Mouse (Mus musculus): ENCODE results near the gene Irs3. TPM values are rescaled to one million over a fixed set of nuclear protein-coding genes. Genes with fewer than 3 reads are reported as not detected.
A peak's percentile ranks its signal among the peaks of the same experiment; 100 is the strongest.
"Not testable (repeated sequence)": the region's sequence is repeated elsewhere in the genome, so short reads cannot be mapped to it uniquely, and the experiment has no call there.

The Irs3 gene
- total RNA-seq, 4 experiments from 2014 or later, result 0.30 to 0.94 (median 0.56) TPM

GRCm38 (mm10) chr5:137623937-137624530, 21.5 kb downstream of the Irs3 start:
- no peak for DNase-seq (ENCODE audit: low spot score)

DNA sequence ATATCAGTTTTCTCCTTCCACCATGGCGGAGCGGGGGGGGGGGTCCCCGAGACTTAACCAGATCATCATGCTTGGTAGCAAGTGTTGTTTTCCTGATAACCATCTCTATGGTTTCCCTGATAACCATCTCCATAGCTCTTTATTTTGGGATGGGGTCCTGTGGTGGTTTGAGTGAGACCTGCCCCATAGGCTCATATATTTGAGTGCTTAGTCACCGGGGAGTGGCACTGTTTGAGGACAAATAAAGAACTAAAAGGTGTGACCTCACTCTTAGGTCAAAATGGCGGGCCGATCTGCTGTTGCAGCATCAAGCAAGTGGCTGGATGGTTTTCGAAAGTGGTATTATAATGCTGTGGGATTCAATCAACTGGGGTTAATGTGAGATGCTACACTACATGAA, 30.2 kb downstream of the Irs3 start:
- no peak for DNase-seq (ENCODE audit: low spot score)

- DNase-seq (ENCODE audit: low spot score), result not testable (repeated sequence)
Observed at GRCm38 (mm10) chr5:137614921-137615320, 30.6 kb downstream of the Irs3 start.

DNA sequence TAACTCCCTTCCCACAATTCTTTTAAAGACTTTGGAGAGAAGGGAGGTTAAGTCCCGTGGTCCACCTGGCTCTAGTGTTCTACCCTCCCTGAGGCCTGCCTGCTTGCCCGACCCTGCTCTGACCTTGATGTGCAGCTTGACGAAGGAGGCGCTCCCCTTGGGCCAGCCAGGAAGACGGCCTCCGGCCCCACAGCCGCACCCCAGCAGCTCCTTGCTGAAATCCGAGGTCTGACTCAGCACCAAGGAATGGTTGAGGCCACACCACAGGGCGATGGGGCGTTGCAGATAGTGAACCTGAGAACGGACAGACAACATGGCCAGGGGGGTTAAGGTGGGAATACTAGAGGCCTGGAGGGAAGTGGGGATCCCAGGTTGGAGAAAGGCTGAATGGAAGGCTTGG, 32.0 kb downstream of the Irs3 start, which contains the start of gene Pcolce:
Gene Pcolce, minus strand, starts transcription at position 235 of the 400 bp plus-strand sequence.
- no peak for DNase-seq (ENCODE audit: low spot score)

DNA sequence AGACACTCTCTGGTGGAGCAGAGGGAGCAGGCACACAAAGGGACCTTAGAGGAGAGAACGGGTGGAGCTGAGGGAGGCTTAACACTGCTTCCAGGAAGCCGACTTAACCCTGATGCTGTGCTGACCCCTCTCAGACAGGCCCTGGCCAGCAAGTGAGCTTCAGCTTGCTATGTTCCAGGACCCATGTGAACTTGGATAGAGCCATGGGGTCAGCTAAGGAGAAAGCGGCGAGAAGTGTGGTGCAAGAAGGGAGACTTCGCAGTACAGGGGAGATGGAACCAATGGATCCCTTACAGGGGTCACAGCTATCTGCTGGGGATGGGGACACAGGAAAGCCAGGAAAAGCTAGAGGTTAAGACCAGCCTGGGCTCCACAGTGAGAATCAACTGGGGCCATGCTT, 32.4 kb downstream of the Irs3 start:
- peak; percentile 35 for DNase-seq (ENCODE audit: low spot score)

DNA sequence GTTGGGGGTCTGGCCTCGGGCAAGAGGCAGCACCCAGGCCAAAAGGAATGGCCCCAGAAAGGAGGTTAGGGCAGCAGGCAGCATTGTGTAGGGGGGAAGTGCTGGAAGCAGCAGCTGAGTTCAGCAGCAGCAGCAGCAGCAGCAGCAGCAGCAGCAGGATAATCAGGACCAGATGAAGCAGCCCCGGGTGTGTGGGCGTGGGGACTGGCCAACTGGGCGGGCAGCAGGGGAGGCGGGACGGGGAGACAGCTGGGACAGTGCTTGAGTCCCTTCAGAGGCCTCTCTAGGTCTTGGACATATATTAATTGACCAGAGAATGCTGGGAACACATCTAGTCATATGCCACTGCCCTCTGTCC, 34.3 kb downstream of the Irs3 start:
- peak; percentile 72 for DNase-seq (ENCODE audit: low spot score)

- peak; percentile 79 for DNase-seq (ENCODE audit: low spot score)
Observed at GRCm38 (mm10) chr5:137610548-137611244, 34.8 kb downstream of the Irs3 start.

DNA sequence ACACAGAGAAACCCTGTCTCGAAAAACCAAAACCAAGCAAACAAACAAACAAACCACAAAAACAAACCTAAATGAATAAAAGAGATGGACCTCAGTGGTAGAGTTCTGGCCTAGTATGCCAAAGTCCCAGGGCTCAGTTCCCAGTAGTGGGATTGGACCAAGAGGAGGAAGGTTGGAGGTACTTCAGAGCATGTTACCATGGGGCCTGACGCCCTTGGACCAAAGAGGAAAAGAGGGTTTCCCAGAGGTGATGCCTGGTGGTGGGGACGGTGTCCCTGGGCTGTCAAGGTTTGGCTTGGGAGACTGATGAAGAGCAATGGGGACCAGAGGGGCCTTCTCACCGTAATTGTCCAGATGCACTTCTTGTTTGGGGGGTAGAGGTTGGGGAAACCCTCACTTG, 35.5 kb downstream of the Irs3 start:
- DNase-seq (ENCODE audit: low spot score), result no peak

DNA sequence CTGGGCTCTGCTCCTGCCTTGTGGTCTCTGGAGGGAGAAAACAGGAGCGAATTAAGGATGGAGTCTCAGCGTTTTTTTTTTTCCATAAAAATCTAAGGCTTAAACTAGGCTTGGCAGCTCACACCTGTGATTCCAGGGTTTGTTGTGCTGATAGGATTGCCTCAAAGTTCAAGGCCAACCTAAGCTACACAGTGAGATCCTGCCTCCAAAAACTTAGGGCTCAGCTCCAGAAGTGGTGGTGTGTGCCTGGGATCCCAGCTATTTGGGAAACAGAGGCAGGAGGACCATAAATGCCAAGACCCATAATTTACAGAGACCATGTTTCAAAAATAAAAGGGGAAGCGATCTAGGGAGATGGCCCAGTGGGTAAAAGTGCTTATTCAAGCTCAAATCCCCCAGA, 36.2 kb downstream of the Irs3 start:
- DNase-seq (ENCODE audit: low spot score), result no peak

GRCm38 (mm10) chr5:137608654-137609190, 36.8 kb downstream of the Irs3 start:
- DNase-seq (ENCODE audit: low spot score), result no peak

DNA sequence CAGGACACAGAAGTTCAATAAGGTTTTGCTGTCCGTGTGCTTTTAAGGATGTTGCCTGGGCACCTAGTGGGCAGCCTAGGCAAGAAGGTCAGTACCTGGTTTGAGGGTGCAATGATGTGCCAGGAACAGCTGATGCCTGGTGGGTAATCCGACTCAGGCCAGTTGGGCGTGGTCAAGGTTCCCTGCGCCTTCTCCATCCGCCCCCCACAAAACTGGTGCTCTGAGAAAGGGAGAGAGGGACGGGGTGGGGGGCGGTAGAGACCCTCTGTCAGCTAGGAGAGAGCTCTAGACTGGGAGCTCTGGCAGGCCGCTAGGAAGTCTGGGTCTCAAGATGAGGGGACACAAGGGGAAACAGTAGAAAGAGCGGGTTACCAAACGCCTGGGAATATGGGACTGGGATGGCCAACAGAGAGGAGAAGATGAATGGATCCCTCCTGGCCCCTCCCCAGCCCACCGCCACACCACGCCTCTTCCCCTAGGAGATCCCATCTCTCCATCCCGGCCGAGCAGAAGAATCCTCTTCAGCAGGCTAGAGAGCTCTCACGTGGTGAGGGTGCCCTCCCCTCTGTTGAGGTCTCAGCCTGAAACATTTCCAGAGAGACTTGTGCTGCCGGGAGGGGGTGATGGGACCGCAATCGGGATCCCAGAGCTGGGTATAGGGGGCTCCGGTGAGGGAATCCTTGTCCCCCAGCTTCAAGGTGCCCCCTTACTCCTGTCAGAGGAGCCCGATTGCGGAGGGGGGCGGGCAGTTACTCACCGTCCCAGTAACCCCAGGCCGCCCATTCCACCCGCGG, 37.5 kb downstream of the Irs3 start:
- no peak for DNase-seq (ENCODE audit: low spot score)

DNA sequence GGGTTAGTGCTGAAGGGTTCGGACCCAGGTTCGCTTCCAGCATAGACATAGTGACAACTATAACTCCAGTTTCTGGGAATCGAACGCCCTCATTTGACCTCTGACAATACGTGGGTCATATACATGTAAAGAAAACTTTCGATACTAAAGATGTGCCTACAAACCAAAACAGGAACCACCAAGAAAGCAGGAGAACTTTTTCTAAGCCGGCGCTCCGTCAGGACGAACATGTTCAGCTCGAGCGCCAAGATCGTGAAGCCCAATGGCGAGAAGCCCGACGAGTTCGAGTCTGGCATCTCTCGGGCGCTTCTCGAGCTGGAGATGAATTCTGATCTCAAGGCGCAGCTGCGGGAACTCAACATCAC, 44.2 kb downstream of the Irs3 start:
- peak; percentile 23 for DNase-seq (ENCODE audit: low spot score)

GRCm38 (mm10) chr5:137600619-137601364, 44.7 kb downstream of the Irs3 start, which contains the start of gene Mospd3:
Gene Mospd3 (minus strand): TSS chr5:137601058.
- DNase-seq (ENCODE audit: low spot score), result peak; percentile 97

DNA sequence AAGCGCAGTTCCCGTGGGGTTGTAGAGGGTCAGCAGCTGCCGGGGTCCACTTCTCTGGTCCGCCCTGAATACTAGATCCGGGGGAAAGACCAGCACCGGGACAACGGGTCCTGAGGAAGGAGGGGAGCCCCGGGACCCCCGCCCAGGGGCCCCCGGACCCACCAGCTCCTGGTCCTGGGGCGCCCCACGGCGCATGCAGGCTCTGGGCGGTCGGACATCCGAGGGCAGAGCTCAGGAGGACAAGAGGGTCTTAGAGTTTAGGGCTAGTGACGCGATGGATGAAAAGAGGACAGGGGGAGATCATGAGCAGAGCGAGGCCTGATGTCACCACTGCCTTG, 45.3 kb downstream of the Irs3 start:
- no peak for DNase-seq (ENCODE audit: low spot score)

- DNase-seq (ENCODE audit: low spot score), result no peak
Observed at GRCm38 (mm10) chr5:137599600-137599999, 45.9 kb downstream of the Irs3 start.

GRCm38 (mm10) chr5:137598100-137598826, 47.3 kb downstream of the Irs3 start:
- DNase-seq (ENCODE audit: low spot score), result no peak

GRCm38 (mm10) chr5:137597625-137598024, 47.9 kb downstream of the Irs3 start:
- DNase-seq (ENCODE audit: low spot score), result no peak

DNA sequence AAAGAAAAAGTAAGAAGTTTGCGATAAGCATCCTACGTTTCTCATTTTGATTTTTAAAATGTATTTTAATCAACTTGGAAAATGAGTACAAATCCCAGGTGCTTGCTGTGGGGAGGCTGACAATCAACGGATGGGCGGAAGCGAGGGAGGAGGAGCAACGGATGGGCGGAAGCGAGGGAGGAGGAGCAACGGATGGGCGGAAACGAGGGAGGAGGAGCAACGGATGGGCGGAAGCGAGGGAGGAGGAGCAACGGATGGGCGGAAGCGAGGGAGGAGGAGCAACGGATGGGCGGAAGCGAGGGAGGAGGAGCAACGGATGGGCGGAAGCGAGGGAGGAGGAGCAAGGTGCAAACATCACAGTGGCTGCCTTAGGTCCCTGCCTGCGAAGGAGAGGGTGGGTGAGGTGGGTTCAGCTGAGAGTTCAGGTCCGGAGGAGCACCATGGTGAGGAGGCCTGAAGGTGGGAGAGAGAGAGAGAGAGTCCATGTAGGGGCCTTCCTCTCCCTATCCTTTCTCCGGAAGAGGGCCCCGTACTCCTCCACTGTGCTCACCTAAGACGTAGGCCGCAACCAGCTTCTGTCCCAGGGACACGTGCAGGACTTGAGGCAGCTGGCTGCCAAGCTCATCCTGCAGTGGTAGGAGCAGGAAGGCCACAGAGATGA, 48.8 kb downstream of the Irs3 start:
- no peak for DNase-seq (ENCODE audit: low spot score)

DNA sequence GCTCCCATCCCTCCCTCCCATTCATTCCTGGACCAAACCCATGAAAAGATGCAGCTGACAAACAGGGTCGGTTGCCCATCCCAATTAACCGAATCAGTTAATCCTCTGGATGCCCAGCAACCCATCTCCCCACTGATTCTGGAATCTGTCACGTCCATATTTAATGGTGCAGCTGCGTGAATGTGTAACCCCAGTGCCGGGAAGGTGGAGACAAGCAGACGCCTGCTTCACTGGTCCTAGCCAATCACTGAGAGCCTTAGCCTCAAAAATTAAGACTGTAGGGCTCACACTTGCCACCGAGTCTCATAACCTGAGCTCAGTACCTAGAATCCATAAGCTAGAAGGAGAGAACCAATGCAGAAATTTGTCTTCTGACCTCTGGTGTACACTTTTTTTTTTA, 49.6 kb downstream of the Irs3 start:
- no peak for DNase-seq (ENCODE audit: low spot score)

All from heart, adult 8-10 months (tissue).